Mouse (Mus musculus) ES-E14 (cell line): ENCODE results near the gene Edrf1. TPM values are rescaled to one million over a fixed set of nuclear protein-coding genes. Genes with fewer than 3 reads are reported as not detected.

Experiments
- DNase-seq: peaks from one replicate; pipeline ENCODE4 v3.0.0-alpha.2; 2013; ENCODE audit warnings: low read depth, low spot score
- H3K27ac ChIP-seq: 2 replicates; pipeline ENCODE4 v1.5.1; 2012; ENCODE audit warnings: low read depth, mild to moderate bottlenecking, low read length, moderate library complexity, mixed read lengths; ENCODE audit not compliant: poor library complexity, insufficient read depth, severe bottlenecking
- H3K36me3 ChIP-seq: 2 replicates; pipeline ENCODE4 v1.6.1; 2012; ENCODE audit warnings: mild to moderate bottlenecking, low read length, moderate library complexity, mixed read lengths; ENCODE audit not compliant: control insufficient read depth, poor library complexity, insufficient read depth, severe bottlenecking
- H3K4me1 ChIP-seq, 2 experiments: fragments of 150-350 bp in 1 of 2; sonication (generic) in 1 of 2; 2 replicates each; pipeline ENCODE4 v1.6.1; 2012; ENCODE audit warnings: low read length in 2 of 2, mild to moderate bottlenecking in 1 of 2, mixed read lengths in 1 of 2; ENCODE audit not compliant: control insufficient read depth in 2 of 2, insufficient read depth in 2 of 2, poor library complexity in 1 of 2
- H3K4me3 ChIP-seq, 2 experiments: fragments of 150-350 bp in 1 of 2; sonication (generic) in 1 of 2; 2 replicates each; pipeline ENCODE4 v1.5.1; 2012; ENCODE audit warnings: low read length in 2 of 2, low read depth in 1 of 2, mild to moderate bottlenecking in 1 of 2, mixed read lengths in 1 of 2; ENCODE audit not compliant: insufficient read depth in 1 of 2, poor library complexity in 1 of 2, severe bottlenecking in 1 of 2
- H3K9ac ChIP-seq: 2 replicates; pipeline ENCODE4 v1.6.1; 2012; ENCODE audit warnings: low read depth, mild to moderate bottlenecking, low read length, mixed read lengths; ENCODE audit not compliant: poor library complexity, insufficient read depth, severe bottlenecking
- H3K9me3 ChIP-seq: fragments of 150-350 bp; sonication (generic); 2 replicates; pipeline ENCODE4 v1.6.1; 2012; ENCODE audit warnings: low read depth, mild to moderate bottlenecking, low read length; ENCODE audit not compliant: control insufficient read depth, insufficient read depth
- CHD2 ChIP-seq: IDR thresholded peaks from 2 replicates; pipeline ENCODE4 v1.6.1; 2014; ENCODE audit warnings: mild to moderate bottlenecking, low read depth, low read length, inconsistent platforms
- HCFC1 ChIP-seq: IDR thresholded peaks from 2 replicates; pipeline ENCODE4 v1.6.1; 2012; ENCODE audit warnings: low read length, inconsistent platforms, borderline replicate concordance; ENCODE audit not compliant: insufficient read depth
- MAFK ChIP-seq: IDR thresholded peaks from 2 replicates; pipeline ENCODE4 v1.6.1; 2014; ENCODE audit warnings: mild to moderate bottlenecking, low read depth, low read length, inconsistent platforms; ENCODE audit not compliant: insufficient read depth
- ZC3H11A ChIP-seq: IDR thresholded peaks from 2 replicates; pipeline ENCODE4 v1.6.1; 2012; ENCODE audit warnings: low read depth, mild to moderate bottlenecking, inconsistent platforms, low read length, borderline replicate concordance
- ZNF384 ChIP-seq: IDR thresholded peaks from 2 replicates; pipeline ENCODE4 v1.6.1; 2012; ENCODE audit warnings: low read depth, low read length, inconsistent platforms
- in situ Hi-C, 2 experiments: fragments of 600-800 bp; cut with MboI; formaldehyde crosslinking; loops; one replicate each; pipeline ENCODE4 v1.15.1; 2025; ENCODE audit warnings: low sequenced_read_pairs in 2 of 2, inconsistent platforms in 1 of 2; ENCODE audit not compliant: unreplicated experiment in 2 of 2
- total RNA-seq: library from RNA; depleted of rRNA; stranded (reverse); fragments of 300-350 nt; gene quantifications from 2 replicates; pipeline ENCODE4 v1.2.3, GENCODE M21; 2012

Gene Edrf1
- total RNA-seq, 1 experiment, result 35.7 TPM

- in situ Hi-C loops, result no loop called here
- Histone ChIP-seq H3K36me3 (no peaks in the 10 kb centered on the region), H3K27ac (no peak overlapping the region), H3K9me3 (no peaks in the 10 kb centered on the region), H3K4me3 (no peak overlapping the region), H3K9ac (no peak overlapping the region), H3K4me1 (peaks cover 4 to 6% of the 10 kb centered on the region in 2 experiments; a peak in 3 of 4 replicates)
- TF ChIP-seq ZC3H11A, result no peak
- TF ChIP-seq HCFC1, result no peak
- TF ChIP-seq MAFK, result no peak
- TF ChIP-seq CHD2, result no peak
- TF ChIP-seq ZNF384, result no peak
- no peak for DNase-seq
These were observed 28.6 kb upstream of the Edrf1 start for GRCm38 (mm10) chr7:133608631-133609340.

- no peak overlapping the region for H3K9ac ChIP-seq
- H3K9me3 ChIP-seq, result no peaks in the 10 kb centered on the region
- no peak for TF ChIP-seq CHD2
- TF ChIP-seq HCFC1, result no peak
- no peak for TF ChIP-seq MAFK
- no peak for TF ChIP-seq ZC3H11A
- no peak for TF ChIP-seq ZNF384
- DNase-seq, result no peak
- no peak overlapping the region for H3K4me3 ChIP-seq
- H3K27ac ChIP-seq, result no peak overlapping the region
- H3K4me1 ChIP-seq, result peaks cover 3 to 4% of the 10 kb centered on the region in 2 experiments; a peak in 3 of 4 replicates
- H3K36me3 ChIP-seq, result no peaks in the 10 kb centered on the region
- in situ Hi-C loops, result no loop called here
These were observed 27.8 kb upstream of the Edrf1 start for GRCm38 (mm10) chr7:133609585-133609984.

GRCm38 (mm10) chr7:133612981-133613380 lies 24.4 kb upstream of the Edrf1 start:
- TF ChIP-seq CHD2, result no peak
- DNase-seq, result no peak

GRCm38 (mm10) chr7:133620721-133621120 lies 16.6 kb upstream of the Edrf1 start:
- H3K4me3 ChIP-seq, result no peak overlapping the region
- no peaks in the 10 kb centered on the region for H3K36me3 ChIP-seq
- in situ Hi-C loops, result no loop called here
- no peaks in the 10 kb centered on the region for H3K9me3 ChIP-seq
- TF ChIP-seq ZC3H11A (no peak), HCFC1 (no peak), CHD2 (no peak), MAFK (no peak), ZNF384 (no peak)
- no peaks in the 10 kb centered on the region for H3K4me1 ChIP-seq
- DNase-seq, result no peak
- H3K9ac ChIP-seq, result no peak overlapping the region
- H3K27ac ChIP-seq, result no peak overlapping the region

More at GRCm38 (mm10) chr7:133612981-133613380, 24.4 kb upstream of the Edrf1 start:
- in situ Hi-C loops, result no loop called here
- Histone ChIP-seq H3K4me1 (no peaks in the 10 kb centered on the region), H3K4me3 (no peak overlapping the region), H3K9me3 (no peaks in the 10 kb centered on the region), H3K36me3 (no peaks in the 10 kb centered on the region), H3K9ac (no peak overlapping the region), H3K27ac (no peak overlapping the region)

GRCm38 (mm10) chr7:133623226-133623625 lies 14.1 kb upstream of the Edrf1 start:
- no peak for TF ChIP-seq ZC3H11A
- TF ChIP-seq ZNF384, result no peak
- TF ChIP-seq CHD2, result no peak

More at GRCm38 (mm10) chr7:133623226-133623625, 14.1 kb upstream of the Edrf1 start:
- no peak overlapping the region for H3K9ac ChIP-seq
- no peak for DNase-seq
- H3K4me1 ChIP-seq, result no peaks in the 10 kb centered on the region
- no peak overlapping the region for H3K4me3 ChIP-seq
- no peaks in the 10 kb centered on the region for H3K9me3 ChIP-seq
- in situ Hi-C loops, result no loop called here
- no peak overlapping the region for H3K27ac ChIP-seq
- H3K36me3 ChIP-seq, result no peaks in the 10 kb centered on the region
